Mouse (Mus musculus): ENCODE results near the gene Cdiptos.
A peak's percentile ranks its signal among the peaks of the same experiment; 100 is the strongest.

Cdiptos gene

GRCm38 (mm10) chr7:126975893-126975949 is 177 bp downstream of the Cdiptos start, which contains the start of gene Cdipt:
TSS of gene Cdipt (plus strand) at chr7:126975914.
- DNase-seq (ENCODE audit: low spot score) = no peak

- no peak for DNase-seq (ENCODE audit: low spot score)
Observed at GRCm38 (mm10) chr7:126975493-126975892, 405 bp downstream of the Cdiptos start.

- DNase-seq (ENCODE audit: low spot score) = no peak
Observed at GRCm38 (mm10) chr7:126967361-126967760, 8.5 kb downstream of the Cdiptos start.

- DNase-seq (ENCODE audit: low spot score) = no peak
Observed at GRCm38 (mm10) chr7:126965568-126965967, 10.3 kb downstream of the Cdiptos start.

GRCm38 (mm10) chr7:126963548-126964286 is 12.2 kb downstream of the Cdiptos start:
- peak; percentile 77 for DNase-seq (ENCODE audit: low spot score)

- DNase-seq (ENCODE audit: low spot score) = no peak
Observed at GRCm38 (mm10) chr7:126961965-126962364, 13.9 kb downstream of the Cdiptos start.

- DNase-seq (ENCODE audit: low spot score) = no peak
Observed at GRCm38 (mm10) chr7:126961095-126961494, 14.8 kb downstream of the Cdiptos start.

GRCm38 (mm10) chr7:126959780-126960179 is 16.1 kb downstream of the Cdiptos start:
- DNase-seq (ENCODE audit: low spot score) = no peak

GRCm38 (mm10) chr7:126955125-126955524 is 20.8 kb downstream of the Cdiptos start:
- no peak for DNase-seq (ENCODE audit: low spot score)

- DNase-seq (ENCODE audit: low spot score) = no peak
Observed at GRCm38 (mm10) chr7:126952646-126953045, 23.3 kb downstream of the Cdiptos start.

- no peak for DNase-seq (ENCODE audit: low spot score)
Observed at GRCm38 (mm10) chr7:126951741-126952140, 24.2 kb downstream of the Cdiptos start.

- DNase-seq (ENCODE audit: low spot score) = no peak
Observed at GRCm38 (mm10) chr7:126950647-126951615, 25.0 kb downstream of the Cdiptos start.

GRCm38 (mm10) chr7:126949793-126950646 is 25.9 kb downstream of the Cdiptos start, which contains the start of gene Sez6l2:
TSS of gene Sez6l2 (plus strand) at chr7:126950563.
- DNase-seq (ENCODE audit: low spot score) = peak; percentile 97

- no peak for DNase-seq (ENCODE audit: low spot score)
Observed at GRCm38 (mm10) chr7:126949403-126949792, 26.5 kb downstream of the Cdiptos start, which contains the start of gene Asphd1. TSS of gene Asphd1 (minus strand) at chr7:126949582.

- no peak for DNase-seq (ENCODE audit: low spot score)
Observed at GRCm38 (mm10) chr7:126948626-126949025, 27.3 kb downstream of the Cdiptos start.

GRCm38 (mm10) chr7:126946530-126946929 is 29.4 kb downstream of the Cdiptos start:
- DNase-seq (ENCODE audit: low spot score) = peak; percentile 68

GRCm38 (mm10) chr7:126941801-126942200 is 34.1 kb downstream of the Cdiptos start:
- no peak for DNase-seq (ENCODE audit: low spot score)

- DNase-seq (ENCODE audit: low spot score) = no peak
Observed at GRCm38 (mm10) chr7:126941171-126941570, 34.7 kb downstream of the Cdiptos start.

GRCm38 (mm10) chr7:126932652-126933051 is 43.2 kb downstream of the Cdiptos start:
- DNase-seq (ENCODE audit: low spot score) = no peak

- peak; percentile 58 for DNase-seq (ENCODE audit: low spot score)
Observed at GRCm38 (mm10) chr7:126929046-126929445, 46.9 kb downstream of the Cdiptos start.

GRCm38 (mm10) chr7:126928384-126929037 is 47.4 kb downstream of the Cdiptos start, which contains the start of gene Kctd13:
TSS of gene Kctd13 (plus strand) at chr7:126928879.
- peak; percentile 90 for DNase-seq (ENCODE audit: low spot score)

- no peak for DNase-seq (ENCODE audit: low spot score)
Observed at GRCm38 (mm10) chr7:126926299-126926698, 49.6 kb downstream of the Cdiptos start.

Data from embryo, embryonic 10 days (tissue).